ENCODE assay signal across 8 mouse cellular contexts in the genomic region with DNA sequence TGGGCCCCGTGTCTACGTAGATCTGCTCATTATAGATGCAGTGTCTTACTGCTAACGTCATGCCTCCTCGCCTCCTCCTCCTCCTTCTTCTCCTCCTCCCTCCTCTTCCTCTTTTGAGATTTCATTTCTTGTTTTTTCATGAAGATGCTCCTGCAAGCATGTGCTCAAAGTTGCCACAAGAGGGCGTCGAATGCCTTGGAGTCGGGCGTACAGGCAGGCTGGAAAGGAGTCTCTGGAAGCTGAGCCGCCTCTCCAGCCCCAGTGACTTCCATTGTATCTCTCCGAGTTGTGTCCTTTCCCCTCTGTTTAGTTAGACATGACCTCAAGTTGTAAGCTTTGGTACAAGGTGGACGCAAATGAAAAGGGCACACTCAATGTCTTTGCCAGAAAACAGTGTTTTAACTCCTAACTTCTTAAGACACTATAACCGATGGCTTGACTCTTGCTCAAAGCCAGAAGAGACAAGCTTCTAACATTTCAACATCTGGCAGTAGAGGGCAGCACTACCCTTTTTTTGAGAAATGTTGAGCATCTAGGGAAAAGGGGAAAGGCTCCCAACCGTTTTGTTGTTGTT. TPM values are rescaled to one million over a fixed set of nuclear protein-coding genes. Genes with fewer than 3 reads are reported as not detected.
DNase-seq lines count a peak whose midpoint lies in the region; ATAC-seq and TF ChIP-seq lines count a peak whose summit lies in the region.

No protein-coding gene starts in this region.

- DNase-seq in G1E (ENCODE audit: low spot score) = peak; percentile 13
- peak; percentile 81 for DNase-seq in c-Kit-positive CD71-positive TER-119-positive erythroid progenitor cells, embryonic 14.5 days (ENCODE audit: low spot score)
- DNase-seq in heart, postnatal 14 days = peak; percentile 68 to 79
- peak; percentile 81 for DNase-seq in large intestine, adult 2 months (ENCODE audit: low read depth, low spot score)
- peak; percentile 41 for DNase-seq in ovary, adult 18-20 months (ENCODE audit: low spot score)
- peak; percentile 53 for DNase-seq in thymus, adult 2 months

- H3K4me3 ChIP-seq in G1E (ENCODE audit: low read depth, low read length) = peak overlapping the region; percentile 38; the same call in 1 of the 2 replicates
- peak overlapping the region; percentile 20 for H3K4me3 ChIP-seq in forebrain, embryonic 13.5 days
- H3K4me3 ChIP-seq in lung, embryonic 15.5 days = peak overlapping the region; percentile 22; the same call in 1 of the 2 replicates
- no peak overlapping the region for H3K4me3 ChIP-seq in thymus, adult 2 months (ENCODE audit: control insufficient read depth, insufficient read depth, low read length)

- peak overlapping the region; percentile 53 for H3K4me2 ChIP-seq in forebrain, embryonic 13.5 days
- H3K4me2 ChIP-seq in lung, embryonic 15.5 days = peak overlapping the region; percentile 48

- peak; percentile 68 for ATAC-seq in G1E (ENCODE audit: extremely low read depth, insufficient number of reproducible peaks, low FRiP score, poor library complexity, severe bottlenecking)
- peak; percentile 88 for ATAC-seq in forebrain, embryonic 13.5 days
- no peak; the same call in 1 of the 2 replicates for ATAC-seq in lung, embryonic 15.5 days (ENCODE audit: borderline replicate concordance, extremely low read depth, low FRiP score, low TSS enrichment)

- peaks cover 20% of the 10 kb centered on the region for H3K4me1 ChIP-seq in G1E (ENCODE audit: insufficient read depth, low read depth, low read length)
- peaks cover 8% of the 10 kb centered on the region for H3K4me1 ChIP-seq in forebrain, embryonic 13.5 days
- H3K4me1 ChIP-seq in lung, embryonic 15.5 days = peaks cover 4% of the 10 kb centered on the region; the same call in 1 of the 2 replicates
- peaks cover 10% of the 10 kb centered on the region for H3K4me1 ChIP-seq in thymus, adult 2 months (replicated peaks; ENCODE audit: control insufficient read depth, insufficient read depth, low read length)

- H3K27me3 ChIP-seq in G1E (ENCODE audit: insufficient read depth, low read length) = peaks cover 1% of the 10 kb centered on the region; the same call in 1 of the 2 replicates
- peaks cover 8% of the 10 kb centered on the region for H3K27me3 ChIP-seq in forebrain, embryonic 13.5 days
- H3K27me3 ChIP-seq in lung, embryonic 15.5 days = peaks cover 17% of the 10 kb centered on the region; the same call in 1 of the 2 replicates
- H3K27me3 ChIP-seq in thymus, adult 2 months (ENCODE audit: control insufficient read depth, insufficient read depth, low read length) = no peaks in the 10 kb centered on the region

- intact Hi-C loops in heart, postnatal 14 days (cut with DNase I) = loop anchor here (5.0 kb wide), 3 partner anchors 42 to 127 kb away; no protein-coding TSS in a partner anchor

- no peak overlapping the region for H3K27ac ChIP-seq in forebrain, embryonic 13.5 days
- H3K27ac ChIP-seq in lung, embryonic 15.5 days = no peak overlapping the region
- H3K27ac ChIP-seq in thymus, adult 2 months (ENCODE audit: control insufficient read depth, insufficient read depth, low read length) = no peak overlapping the region

- no peaks in the 10 kb centered on the region for H3K36me3 ChIP-seq in G1E (replicated peaks)
- H3K36me3 ChIP-seq in forebrain, embryonic 13.5 days (ENCODE audit: poor library complexity, severe bottlenecking) = no peaks in the 10 kb centered on the region
- no peaks in the 10 kb centered on the region for H3K36me3 ChIP-seq in lung, embryonic 15.5 days
- no peaks in the 10 kb centered on the region for H3K36me3 ChIP-seq in thymus, adult 2 months (ENCODE audit: control insufficient read depth, insufficient read depth, low read length)

- peak; percentile 33; the same call in 1 of the 2 replicates for TF ChIP-seq CTCF in G1E (IDR thresholded peaks at IDR 0.05; ENCODE audit: low read depth, low read length)
- peak; percentile 60; the same call in 1 of the 2 replicates for TF ChIP-seq CTCF in thymus, adult 2 months (IDR thresholded peaks at IDR 0.05; ENCODE audit: borderline replicate concordance, control insufficient read depth, extremely low read depth, insufficient read depth, low read length, poor library complexity)

- no peak overlapping the region for H3K9ac ChIP-seq in forebrain, embryonic 13.5 days
- H3K9ac ChIP-seq in lung, embryonic 15.5 days = no peak overlapping the region

- TF ChIP-seq POLR2A in thymus, adult 2 months (IDR thresholded peaks at IDR 0.05; ENCODE audit: control insufficient read depth, extremely low read depth, insufficient read depth, low read length, poor library complexity) = no peak

- WGBS in forebrain, embryonic 13.5 days = under 1% methylated on average over 13 of the region's 13 CpGs
- WGBS in large intestine, adult 2 months = 1% methylated on average over 13 of the region's 13 CpGs
- WGBS in lung, embryonic 15.5 days = 2% methylated on average over 13 of the region's 13 CpGs
- 2% methylated on average over 13 of the region's 13 CpGs for WGBS in thymus, adult 2 months

- H3K9me3 ChIP-seq in G1E (replicated peaks) = no peaks in the 10 kb centered on the region
- H3K9me3 ChIP-seq in forebrain, embryonic 13.5 days (replicated peaks) = no peaks in the 10 kb centered on the region
- H3K9me3 ChIP-seq in lung, embryonic 15.5 days = no peaks in the 10 kb centered on the region

RNA-seq across cellular contexts. Expression of a gene that starts 5.9 kb away (rescaled TPM):
- total RNA-seq in G1E (2014; fragmentation: Nextera tagmentation) = 44.6 and 57.9 TPM in 2 replicates
- 50.8 and 60.3 TPM in 2 replicates for total RNA-seq in G1E (2017)
- 9.8 and 12.7 TPM in 2 replicates for polyA plus RNA-seq in G1E (2012)
- 62.4 and 65.2 TPM in 2 replicates for polyA plus RNA-seq in forebrain, embryonic 13.5 days (2015; fragmentation: Nextera tagmentation; extraction: Ambion mirVana)
- total RNA-seq in heart, postnatal 14 days (2021) = 100 to 1,000 TPM; 687 to 721 TPM
- 53.4 and 74.3 TPM in 2 replicates for polyA plus RNA-seq in large intestine, adult 2 months (2012; rRNA removed)
- polyA plus RNA-seq in lung, embryonic 15.5 days (2015; fragmentation: Nextera tagmentation; extraction: Ambion mirVana) = 27.2 and 31.1 TPM in 2 replicates
- polyA plus RNA-seq in thymus, adult 2 months (2012; rRNA removed) = 27.8 and 41.4 TPM in 2 replicates

Comparison
In these comparisons a context has a peak if more than half of its experiments do, and no peak if none do; other contexts are left out.
1. DNase-seq: peak in every context shown above with its lines; median percentile 81 in c-Kit-positive CD71-positive TER-119-positive erythroid progenitor cells, embryonic 14.5 days; 81 in large intestine, adult 2 months; 74 in heart, postnatal 14 days; 53 in thymus, adult 2 months; 41 in ovary, adult 18-20 months; 13 in G1E.